Mouse (Mus musculus) limb, embryonic 10.5 days (tissue): ENCODE measurements at regions not wholly inside any gene's neighbourhood (a gene's known extent, or its start where the extent isn't known, plus 50 kb on each side); places are given as distances from the start of the nearest gene placed in this dataset.
"Not testable (repeated sequence)": the region's sequence is repeated elsewhere in the genome, so short reads cannot be mapped to it uniquely, and the experiment has no call there.

Source experiments
- DNase-seq: peaks from one replicate; pipeline ENCODE4 v3.0.0-alpha.2; 2017; ENCODE audit warnings: low spot score
- H3K27ac ChIP-seq: fragments of 300-500 bp; sonication (generic); 2 replicates; pipeline ENCODE4 v1.5.1; 2016; ENCODE audit warnings: mild to moderate bottlenecking
- H3K27me3 ChIP-seq: fragments of 300-500 bp; sonication (generic); 2 replicates; pipeline ENCODE4 v1.6.1; 2016; ENCODE audit warnings: low read depth, mild to moderate bottlenecking; ENCODE audit not compliant: poor library complexity, severe bottlenecking
- H3K36me3 ChIP-seq: fragments of 300-500 bp; sonication (generic); 2 replicates; pipeline ENCODE4 v1.6.1; 2016; ENCODE audit warnings: mild to moderate bottlenecking, moderate library complexity
- H3K4me1 ChIP-seq: fragments of 300-500 bp; sonication (generic); 2 replicates; pipeline ENCODE4 v1.6.1; 2016
- H3K4me3 ChIP-seq: fragments of 300-500 bp; sonication (generic); 2 replicates; pipeline ENCODE4 v1.5.1; 2016; ENCODE audit warnings: mild to moderate bottlenecking, moderate library complexity
- H3K9me3 ChIP-seq: fragments of 300-500 bp; sonication (generic); replicated peaks from 2 replicates; pipeline ENCODE4 v1.6.1; 2016; ENCODE audit warnings: mild to moderate bottlenecking
- WGBS: fragments of 180-500 bp; shearing (Covaris S2); methylation state at CpG from one replicate; pipeline ENCODE4 v1.1.7; 2016; 5-methylcytosine and 5-hydroxymethylcytosine counted together

DNA sequence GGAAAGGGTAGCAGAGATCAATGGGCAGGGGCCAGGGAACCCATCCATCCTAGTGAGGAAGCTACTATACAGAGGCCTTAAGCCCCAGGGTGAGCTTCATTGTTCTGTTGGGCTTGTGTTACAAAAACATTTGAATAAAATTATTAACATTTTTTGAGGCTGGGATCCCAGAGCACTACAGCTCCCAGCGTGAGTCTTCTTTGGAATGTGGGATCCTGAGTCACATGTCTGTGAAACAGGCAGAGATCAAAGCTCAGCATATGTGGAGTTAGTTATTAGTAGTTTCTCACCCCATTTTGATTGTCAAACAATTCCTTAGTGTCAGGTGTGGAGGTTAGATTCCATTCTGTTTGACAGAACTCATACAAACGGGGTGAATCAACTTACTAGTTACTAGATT is 79.7 kb upstream of the Creb5 start:
- Histone ChIP-seq H3K27me3 (no peaks in the 10 kb centered on the region), H3K4me3 (no peak overlapping the region), H3K9me3 (no peaks in the 10 kb centered on the region), H3K36me3 (no peaks in the 10 kb centered on the region), H3K4me1 (peaks cover 27% of the 10 kb centered on the region), H3K27ac (no peak overlapping the region)
- DNase-seq: peak; percentile 25
- WGBS: 67% methylated on average over 2 of the region's 2 CpGs

GRCm38 (mm10) chr6:53201281-53201956 is 85.7 kb upstream of the Creb5 start:
- DNase-seq: peak; percentile 46
- H3K36me3 ChIP-seq: no peaks in the 10 kb centered on the region
- H3K9me3 ChIP-seq: no peaks in the 10 kb centered on the region
- WGBS: 4% methylated on average over 10 of the region's 10 CpGs
- no peaks in the 10 kb centered on the region for H3K27me3 ChIP-seq
- no peak overlapping the region for H3K4me3 ChIP-seq
- peaks cover 18% of the 10 kb centered on the region for H3K4me1 ChIP-seq
- peak overlapping the region; percentile 58 for H3K27ac ChIP-seq

DNA sequence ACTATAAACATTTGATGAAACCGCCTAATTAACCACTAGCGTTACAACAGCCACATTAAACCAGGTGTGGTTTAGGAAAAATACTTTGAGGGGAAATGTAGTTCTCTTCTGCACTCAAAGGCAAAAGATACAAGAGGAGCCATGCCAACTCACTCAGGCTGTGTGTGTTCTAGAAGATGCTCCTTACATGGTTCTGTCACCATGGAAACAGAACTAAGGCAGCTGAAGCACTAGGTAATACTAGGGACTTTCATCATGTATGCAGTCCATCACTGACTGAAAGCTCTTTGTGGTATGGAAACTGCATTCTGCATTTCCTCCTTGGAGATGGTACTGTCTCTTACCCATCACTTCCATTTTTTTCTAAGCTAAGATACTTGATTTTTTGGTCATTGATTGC is 87.6 kb upstream of the Creb5 start:
- no peak for DNase-seq
- 90% methylated on average over 2 of the region's 2 CpGs for WGBS
- peaks cover 20% of the 10 kb centered on the region for H3K4me1 ChIP-seq

GRCm38 (mm10) chr6:53182131-53182530 is 104.9 kb upstream of the Creb5 start:
- H3K27me3 ChIP-seq, H3K27ac ChIP-seq, H3K9me3 ChIP-seq, H3K4me1 ChIP-seq, DNase-seq, H3K36me3 ChIP-seq, H3K4me3 ChIP-seq: not testable (repeated sequence)
- 95% methylated on average over 17 of the region's 17 CpGs for WGBS

More for the DNA sequence above, 87.6 kb upstream of the Creb5 start:
- no peaks in the 10 kb centered on the region for H3K9me3 ChIP-seq
- no peaks in the 10 kb centered on the region for H3K36me3 ChIP-seq
- H3K4me3 ChIP-seq: no peak overlapping the region
- H3K27me3 ChIP-seq: no peaks in the 10 kb centered on the region
- no peak overlapping the region for H3K27ac ChIP-seq

DNA sequence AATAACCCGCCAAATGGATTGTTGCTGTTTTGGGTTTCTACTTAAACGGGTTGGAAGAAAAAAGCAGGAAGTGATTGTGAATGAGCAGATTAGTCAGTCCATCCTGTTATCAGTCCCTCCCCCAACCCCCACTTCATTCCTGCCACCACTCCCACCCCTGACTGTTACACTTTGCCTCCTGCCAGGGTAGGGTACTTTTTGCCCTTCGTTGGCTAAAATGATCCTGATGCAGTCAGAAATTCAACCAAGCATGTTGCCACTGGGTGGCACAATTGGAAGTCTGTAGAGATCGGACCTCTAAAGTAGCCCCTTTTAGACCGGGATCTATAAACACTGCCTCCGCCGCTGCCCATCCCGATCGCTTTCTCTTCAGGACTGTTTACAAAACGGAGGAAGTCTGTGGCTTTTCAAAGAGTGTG is 96.0 kb upstream of the Jazf1 start:
- WGBS: 11% methylated on average over 10 of the region's 10 CpGs
- Histone ChIP-seq H3K4me3 (peak overlapping the region; percentile 27; the same call in 1 of the 2 replicates), H3K27ac (peak overlapping the region; percentile 25; the same call in 1 of the 2 replicates), H3K27me3 (peaks cover 6% of the 10 kb centered on the region; the same call in 1 of the 2 replicates), H3K9me3 (no peaks in the 10 kb centered on the region), H3K4me1 (peaks cover 13% of the 10 kb centered on the region), H3K36me3 (no peaks in the 10 kb centered on the region)
- peak; percentile 51 for DNase-seq

- DNase-seq: no peak
- Histone ChIP-seq H3K9me3 (no peaks in the 10 kb centered on the region), H3K4me1 (peaks cover 10% of the 10 kb centered on the region), H3K27ac (no peak overlapping the region), H3K4me3 (no peak overlapping the region), H3K36me3 (no peaks in the 10 kb centered on the region), H3K27me3 (peaks cover 6% of the 10 kb centered on the region; the same call in 1 of the 2 replicates)
- WGBS: 92% methylated on average over 7 of the region's 7 CpGs
Observed at GRCm38 (mm10) chr6:53163091-53163490, 94.7 kb upstream of the Jazf1 start.

GRCm38 (mm10) chr6:53161627-53162026 is 93.2 kb upstream of the Jazf1 start:
- Histone ChIP-seq H3K27ac (no peak overlapping the region), H3K9me3 (no peaks in the 10 kb centered on the region), H3K27me3 (peaks cover 6% of the 10 kb centered on the region; the same call in 1 of the 2 replicates), H3K36me3 (no peaks in the 10 kb centered on the region), H3K4me1 (peaks cover 10% of the 10 kb centered on the region), H3K4me3 (no peak overlapping the region)
- DNase-seq: no peak
- whole genome bisulfite sequencing: 80% methylated on average over 2 of the region's 2 CpGs

- H3K27ac ChIP-seq: no peak overlapping the region
- no peak overlapping the region for H3K4me3 ChIP-seq
- WGBS: 53% methylated on average over 4 of the region's 4 CpGs
- no peaks in the 10 kb centered on the region for H3K9me3 ChIP-seq
- H3K4me1 ChIP-seq: no peaks in the 10 kb centered on the region
- no peak for DNase-seq
- H3K27me3 ChIP-seq: 0 out of 2 replicates have a peak, but pooled peaks cover 7% of the 10 kb centered on the region
- no peaks in the 10 kb centered on the region for H3K36me3 ChIP-seq
Observed at GRCm38 (mm10) chr6:53154621-53155020, 86.2 kb upstream of the Jazf1 start.

- H3K36me3 ChIP-seq: no peaks in the 10 kb centered on the region
- no peak overlapping the region for H3K4me3 ChIP-seq
- H3K9me3 ChIP-seq: no peaks in the 10 kb centered on the region
- WGBS: 73% methylated on average over 5 of the region's 5 CpGs
- H3K27me3 ChIP-seq: 0 out of 2 replicates have a peak, but pooled peaks cover 7% of the 10 kb centered on the region
- H3K4me1 ChIP-seq: peaks cover 9% of the 10 kb centered on the region
- H3K27ac ChIP-seq: no peak overlapping the region
- DNase-seq: no peak
Observed at GRCm38 (mm10) chr6:53147478-53147877, 79.0 kb upstream of the Jazf1 start.

- Histone ChIP-seq H3K36me3 (no peaks in the 10 kb centered on the region), H3K4me1 (peaks cover 9% of the 10 kb centered on the region), H3K9me3 (no peaks in the 10 kb centered on the region), H3K27ac (peak overlapping the region; percentile 4; the same call in 1 of the 2 replicates), H3K27me3 (no peaks in the 10 kb centered on the region), H3K4me3 (no peak overlapping the region)
- 36% methylated on average over 4 of the region's 4 CpGs for WGBS
- DNase-seq: peak; percentile 70
Observed at GRCm38 (mm10) chr6:53143846-53144584, 75.6 kb upstream of the Jazf1 start.

GRCm38 (mm10) chr6:53134410-53134809 is 66.0 kb upstream of the Jazf1 start:
- DNase-seq: no peak
- H3K27ac ChIP-seq: no peak overlapping the region
- peaks cover 11% of the 10 kb centered on the region for H3K4me1 ChIP-seq
- H3K36me3 ChIP-seq: no peaks in the 10 kb centered on the region
- H3K27me3 ChIP-seq: no peaks in the 10 kb centered on the region
- no peaks in the 10 kb centered on the region for H3K9me3 ChIP-seq
- no peak overlapping the region for H3K4me3 ChIP-seq
- WGBS: 65% methylated on average over 2 of the region's 2 CpGs

DNA sequence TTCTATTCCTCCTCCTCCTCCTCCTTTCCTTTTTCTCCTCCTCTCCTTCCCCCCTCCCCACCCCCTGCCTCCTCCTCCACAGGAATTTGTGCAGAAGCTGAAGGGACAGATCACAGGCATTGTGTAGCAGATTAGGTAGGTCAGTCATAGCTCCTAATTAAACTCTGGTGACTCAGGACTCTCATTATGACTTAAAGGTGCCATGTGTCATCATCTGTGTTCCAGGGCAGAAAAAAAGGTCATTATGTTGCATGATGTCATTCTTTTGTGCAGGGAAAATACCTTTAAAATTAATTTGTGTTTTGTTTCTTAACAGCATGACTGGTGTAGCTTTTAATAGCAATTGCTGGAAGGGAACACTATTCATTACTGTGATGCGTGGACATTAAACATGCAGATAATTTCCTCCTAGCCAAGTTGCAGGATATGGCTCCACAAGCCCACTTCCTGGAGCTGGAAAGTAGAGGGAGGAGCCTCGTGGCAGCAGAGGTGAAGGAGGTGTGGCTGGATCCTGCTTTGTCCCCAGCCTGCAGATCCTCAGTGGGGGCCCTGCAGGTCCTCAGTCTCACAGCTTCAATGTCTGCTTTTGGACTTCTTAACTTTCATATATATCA is 62.4 kb upstream of the Jazf1 start:
- 26% methylated on average over 2 of the region's 2 CpGs for WGBS
- H3K4me3 ChIP-seq: no peak overlapping the region

GRCm38 (mm10) chr6:53126776-53127175 is 58.3 kb upstream of the Jazf1 start:
- Histone ChIP-seq H3K4me1 (peaks cover 11% of the 10 kb centered on the region), H3K9me3 (no peaks in the 10 kb centered on the region), H3K27ac (no peak overlapping the region), H3K36me3 (no peaks in the 10 kb centered on the region), H3K4me3 (no peak overlapping the region), H3K27me3 (no peaks in the 10 kb centered on the region)
- DNase-seq: no peak
- 81% methylated on average over 5 of the region's 5 CpGs for WGBS

More for the DNA sequence above, 62.4 kb upstream of the Jazf1 start:
- Histone ChIP-seq H3K27me3 (no peaks in the 10 kb centered on the region), H3K4me1 (peaks cover 11% of the 10 kb centered on the region), H3K9me3 (no peaks in the 10 kb centered on the region), H3K27ac (no peak overlapping the region), H3K36me3 (no peaks in the 10 kb centered on the region)
- DNase-seq: no peak
